Mouse (Mus musculus) cortical plate, adult 2 months (tissue): ENCODE results near the gene Prpf19.

Experiments used
- CTCF ChIP-seq: fragments of 200-500 bp; IDR thresholded peaks from 2 replicates; pipeline ENCODE4 v1.5.1; 2011; ENCODE audit warnings: mild to moderate bottlenecking, control low read depth, low read length; ENCODE audit not compliant: insufficient read depth; ENCODE audit errors: extremely low read depth
- POLR2A ChIP-seq: fragments of 200-500 bp; IDR thresholded peaks from 2 replicates; pipeline ENCODE4 v1.6.1; 2011; ENCODE audit warnings: mild to moderate bottlenecking, low read length, control low read depth; ENCODE audit not compliant: insufficient read depth; ENCODE audit errors: extremely low read depth

GRCm38 (mm10) chr19:10881426-10882154 is 13.4 kb upstream of the Prpf19 start, which contains the start of gene Tmem109:
- peak; percentile 30; the same call in 1 of the 2 replicates for TF ChIP-seq CTCF
- peak; percentile 60 for TF ChIP-seq POLR2A
